Mouse (Mus musculus) cerebellum, adult 2 months (tissue): ENCODE results near the gene Bglap.

Experiments
- CTCF ChIP-seq: fragments of 200-500 bp; IDR thresholded peaks from 2 replicates; pipeline ENCODE4 v1.5.1; 2011; ENCODE audit warnings: low read depth, mild to moderate bottlenecking, control low read depth, low read length, moderate library complexity, borderline replicate concordance; ENCODE audit not compliant: insufficient read depth
- POLR2A ChIP-seq: fragments of 200-500 bp; IDR thresholded peaks from 2 replicates; pipeline ENCODE4 v1.6.1; 2011; ENCODE audit warnings: low read length, control low read depth, borderline replicate concordance; ENCODE audit not compliant: insufficient read depth

- TF ChIP-seq CTCF (no peak), POLR2A (no peak)
Observed at GRCm38 (mm10) chr3:88415668-88416067, 31.4 kb upstream of the Bglap start.
